In the genomic region with DNA sequence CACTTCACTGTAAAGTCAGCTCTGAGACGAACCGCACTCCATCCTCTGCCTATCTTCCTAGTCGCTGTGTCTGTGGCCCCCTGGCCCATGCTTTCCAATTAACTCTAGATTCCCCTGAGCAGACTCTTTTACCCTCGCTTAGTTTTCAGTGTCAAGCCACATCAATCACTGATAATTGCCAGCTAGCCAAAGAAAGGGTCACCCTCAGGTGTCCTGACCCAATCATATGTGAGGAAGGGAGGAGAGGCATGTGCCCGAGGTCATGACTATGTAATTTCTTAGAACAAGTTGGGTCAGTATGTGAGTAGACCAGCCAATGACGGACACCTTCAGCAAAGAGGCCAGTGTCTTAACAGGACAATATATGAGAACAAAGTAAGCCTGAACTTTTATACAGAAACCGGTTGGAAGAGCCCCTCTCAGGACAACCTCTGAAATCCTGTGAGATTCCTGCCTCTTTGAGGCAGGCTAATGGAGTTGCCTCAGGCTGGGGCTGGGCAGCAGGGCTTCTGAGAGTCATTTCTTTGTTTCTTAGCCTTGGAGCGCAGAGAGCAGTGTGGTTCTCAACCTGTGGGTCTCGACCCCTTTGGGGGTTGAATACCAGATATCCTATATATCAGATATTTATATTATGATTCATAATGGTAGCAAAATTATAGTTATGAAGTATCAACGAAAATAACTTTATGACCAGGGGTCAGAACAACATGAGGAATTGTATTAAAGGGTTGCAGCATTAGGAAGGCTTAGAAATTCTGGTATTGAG, we compare ENCODE assay signal across 15 mouse cellular contexts.
DNase-seq lines count a peak whose midpoint lies in the region; ATAC-seq lines count a peak whose summit lies in the region.
"Had no signal": no experiment of that assay in that cellular context is flagged by ENCODE, and none has a peak within 500 bp of the region (broad histone marks: within the 10 kb centered on the region; RNA-seq: fewer than 3 reads in every experiment).

No protein-coding gene starts in this region.

- H3K9me3 ChIP-seq in heart, embryonic 12.5 days (replicated peaks) = no peaks in the 10 kb centered on the region
- no peaks in the 10 kb centered on the region for H3K9me3 ChIP-seq in midbrain, embryonic 10.5 days (replicated peaks)
- no peaks in the 10 kb centered on the region for H3K9me3 ChIP-seq in midbrain, embryonic 15.5 days
- H3K9me3 ChIP-seq in intestine, embryonic 16.5 days (ENCODE audit: control insufficient read depth, low read length) = no peaks in the 10 kb centered on the region
- H3K9me3 ChIP-seq: forebrain, embryonic 13.5 days; limb, embryonic 15.5 days; megakaryocyte, embryonic 14.5 days had no signal

- peak overlapping the region; percentile 29 for H3K27ac ChIP-seq in heart, embryonic 12.5 days (ENCODE audit: poor library complexity, severe bottlenecking)
- H3K27ac ChIP-seq in midbrain, embryonic 10.5 days (replicated peaks) = peak overlapping the region; percentile 39; the same call in 1 of the 2 replicates
- H3K27ac ChIP-seq in midbrain, embryonic 15.5 days = no peak overlapping the region
- peak overlapping the region; percentile 52; the same call in 1 of the 2 replicates for H3K27ac ChIP-seq in intestine, embryonic 16.5 days (ENCODE audit: low read length)
- H3K27ac ChIP-seq: forebrain, embryonic 13.5 days had no signal

- no peak overlapping the region for H3K4me3 ChIP-seq in heart, embryonic 12.5 days
- H3K4me3 ChIP-seq in midbrain, embryonic 10.5 days = no peak overlapping the region
- no peak overlapping the region for H3K4me3 ChIP-seq in midbrain, embryonic 15.5 days
- no peak overlapping the region for H3K4me3 ChIP-seq in intestine, embryonic 16.5 days (ENCODE audit: low read length)
- H3K4me3 ChIP-seq: forebrain, embryonic 13.5 days; limb, embryonic 15.5 days; megakaryocyte, embryonic 14.5 days had no signal

- H3K36me3 ChIP-seq in heart, embryonic 12.5 days = no peaks in the 10 kb centered on the region
- H3K36me3 ChIP-seq in midbrain, embryonic 10.5 days = no peaks in the 10 kb centered on the region
- H3K36me3 ChIP-seq in midbrain, embryonic 15.5 days (replicated peaks) = no peaks in the 10 kb centered on the region
- no peaks in the 10 kb centered on the region for H3K36me3 ChIP-seq in intestine, embryonic 16.5 days (ENCODE audit: control insufficient read depth, insufficient read depth, low read length)
- H3K36me3 ChIP-seq: limb, embryonic 15.5 days had no signal

- no peak overlapping the region for H3K4me2 ChIP-seq in heart, embryonic 12.5 days
- no peak overlapping the region for H3K4me2 ChIP-seq in midbrain, embryonic 15.5 days
- no peak overlapping the region for H3K4me2 ChIP-seq in intestine, embryonic 16.5 days (ENCODE audit: low read depth, low read length)
- H3K4me2 ChIP-seq: forebrain, embryonic 13.5 days; limb, embryonic 15.5 days had no signal

- DNase-seq in heart, adult 9 months (ENCODE audit: low spot score in 2 of 2) = no peak
- DNase-seq in midbrain, embryonic 10.5 days (ENCODE audit: low spot score) = no peak
- no peak for DNase-seq in neural tube, embryonic 10.5 days (ENCODE audit: extremely low spot score, low spot score)
- DNase-seq in natural killer cell, adult 2 months (ENCODE audit: low spot score in 2 of 2) = no peak
- no peak for DNase-seq in spleen, adult 12 weeks (ENCODE audit: low spot score)
- DNase-seq: adrenal gland, postnatal 36 days; kidney, postnatal 4 days; thymus, postnatal 25 days had no signal

- ATAC-seq in heart, embryonic 12.5 days (ENCODE audit: insufficient number of reproducible peaks, low FRiP score) = no peak
- ATAC-seq in midbrain, embryonic 15.5 days (replicated peaks) = no peak
- no peak for ATAC-seq in intestine, embryonic 16.5 days
- ATAC-seq: forebrain, embryonic 13.5 days; hindbrain, embryonic 16.5 days had no signal

- WGBS in heart, embryonic 12.5 days = 55% methylated on average over 10 of the region's 10 CpGs
- WGBS in midbrain, embryonic 10.5 days = 70% methylated on average over 10 of the region's 10 CpGs
- WGBS in midbrain, embryonic 15.5 days = 66% methylated on average over 10 of the region's 10 CpGs
- WGBS in intestine, embryonic 16.5 days = 56% methylated on average over 10 of the region's 10 CpGs

- H3K27me3 ChIP-seq in heart, embryonic 12.5 days (replicated peaks) = no peaks in the 10 kb centered on the region
- H3K27me3 ChIP-seq in midbrain, embryonic 10.5 days (ENCODE audit: low read depth, poor library complexity, severe bottlenecking) = no peaks in the 10 kb centered on the region
- H3K27me3 ChIP-seq in midbrain, embryonic 15.5 days (replicated peaks) = no peaks in the 10 kb centered on the region
- H3K27me3 ChIP-seq in intestine, embryonic 16.5 days (replicated peaks; ENCODE audit: control insufficient read depth, insufficient read depth, low read length) = no peaks in the 10 kb centered on the region
- H3K27me3 ChIP-seq: forebrain, embryonic 13.5 days; limb, embryonic 15.5 days; megakaryocyte, embryonic 14.5 days had no signal

- H3K4me1 ChIP-seq in heart, embryonic 12.5 days (replicated peaks) = peaks cover 51% of the 10 kb centered on the region
- H3K4me1 ChIP-seq in midbrain, embryonic 10.5 days = peaks cover 35% of the 10 kb centered on the region
- peaks cover 7% of the 10 kb centered on the region for H3K4me1 ChIP-seq in midbrain, embryonic 15.5 days
- peaks cover 30% of the 10 kb centered on the region for H3K4me1 ChIP-seq in intestine, embryonic 16.5 days (ENCODE audit: control insufficient read depth, insufficient read depth, low read length)

- H3K9ac ChIP-seq in heart, embryonic 12.5 days = no peak overlapping the region
- H3K9ac ChIP-seq in midbrain, embryonic 15.5 days = no peak overlapping the region
- H3K9ac ChIP-seq in intestine, embryonic 16.5 days (ENCODE audit: low read depth, low read length) = no peak overlapping the region
- H3K9ac ChIP-seq: forebrain, embryonic 13.5 days; limb, embryonic 15.5 days had no signal
